Mouse (Mus musculus): ENCODE data around the gene Minpp1. TPM values are rescaled to one million over a fixed set of nuclear protein-coding genes. Genes with fewer than 3 reads are reported as not detected.

Minpp1 gene
- total and polyA plus RNA-seq, 3 experiments = 176 to 256 TPM; not detected in 1

DNA sequence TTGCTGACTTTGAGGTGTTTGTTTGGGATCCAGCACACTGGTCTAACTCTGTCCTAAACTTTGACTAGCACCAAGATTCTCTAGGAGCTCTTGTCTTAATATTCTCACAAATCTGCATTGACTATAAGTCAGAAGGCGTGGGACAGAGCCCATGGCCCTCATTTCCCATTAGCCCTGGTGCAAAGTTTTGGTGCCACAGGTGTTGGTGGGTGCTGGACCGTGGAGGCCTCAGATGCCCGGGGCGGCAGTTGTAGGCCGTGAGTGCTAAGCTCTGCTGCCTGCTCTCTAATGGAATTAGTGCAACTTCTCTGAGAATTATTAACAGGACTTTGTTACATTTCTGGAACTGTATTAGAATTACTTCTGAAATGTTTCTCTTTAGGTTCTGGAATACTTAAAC, 12.4 kb downstream of the Minpp1 start:
- Histone ChIP-seq H3K4me3 (ENCODE audit: control insufficient read depth in 1 of 2, insufficient read depth in 1 of 2, low read depth in 2 of 2, low read length in 2 of 2) (no peak overlapping the region), H3K36me3 (ENCODE audit: control insufficient read depth in 1 of 2, insufficient read depth in 2 of 2, low read length in 2 of 2) (peaks cover 60 to 61% of the 10 kb centered on the region in 2 experiments), H3K79me2 (ENCODE audit: control insufficient read depth, insufficient read depth, low read length, poor library complexity) (peaks cover 72% of the 10 kb centered on the region), H3K27me3 (ENCODE audit: control insufficient read depth in 1 of 2, insufficient read depth in 2 of 2, low read length in 2 of 2) (no peaks in the 10 kb centered on the region), H3K27ac (ENCODE audit: control insufficient read depth, low read depth, low read length) (0 out of 2 replicates have a peak overlapping the region, but pooled peaks have one; percentile 10), H3K9ac (ENCODE audit: control insufficient read depth, low read depth, low read length, poor library complexity, severe bottlenecking) (no peak overlapping the region), H3K9me3 (replicated peaks; ENCODE audit: insufficient read depth, low read length) (no peaks in the 10 kb centered on the region), H3K4me1 (ENCODE audit: control insufficient read depth in 1 of 2, insufficient read depth in 2 of 2, low read length in 2 of 2) (peaks cover 14 to 15% of the 10 kb centered on the region in 2 experiments)
- no peak for TF ChIP-seq MYB (IDR thresholded peaks at IDR 0.05; ENCODE audit: low read depth, low read length)
- TF ChIP-seq TBP (IDR thresholded peaks at IDR 0.05; ENCODE audit: low read depth, low read length) = no peak
- TF ChIP-seq USF1 (IDR thresholded peaks at IDR 0.05; ENCODE audit: low read depth, low read length) = no peak
- no peak for TF ChIP-seq GABPA (IDR thresholded peaks at IDR 0.05; ENCODE audit: low read depth, low read length)
- no peak for TF ChIP-seq MAZ (IDR thresholded peaks at IDR 0.05; ENCODE audit: low read depth, low read length)
- TF ChIP-seq POLR2A (IDR thresholded peaks at IDR 0.05; ENCODE audit: control insufficient read depth in 1 of 2, insufficient read depth in 1 of 2, low read depth in 1 of 2, low read length in 2 of 2, poor library complexity in 1 of 2) = no peak
- no peak for TF ChIP-seq ZKSCAN1 (IDR thresholded peaks at IDR 0.05; ENCODE audit: low read depth, low read length)
- TF ChIP-seq MAFK (IDR thresholded peaks at IDR 0.05; ENCODE audit: borderline replicate concordance, low read depth, low read length) = no peak
- TF ChIP-seq TCF12 (IDR thresholded peaks at IDR 0.05; ENCODE audit: low read depth, low read length) = no peak
- TF ChIP-seq MAX (IDR thresholded peaks at IDR 0.05; ENCODE audit: low read length) = no peak
- TF ChIP-seq HCFC1 (IDR thresholded peaks at IDR 0.05; ENCODE audit: low read depth, low read length) = no peak
- TF ChIP-seq JUND (IDR thresholded peaks at IDR 0.05; ENCODE audit: low read depth, low read length) = no peak
- TF ChIP-seq POLR2AphosphoS2 (IDR thresholded peaks at IDR 0.05; ENCODE audit: low read length) = no peak
- TF ChIP-seq SIN3A (IDR thresholded peaks at IDR 0.05; ENCODE audit: low read length) = no peak
- TF ChIP-seq ELF1 (IDR thresholded peaks at IDR 0.05; ENCODE audit: low read depth, low read length) = no peak
- TF ChIP-seq CTCF (IDR thresholded peaks at IDR 0.05 in 2 of 3, conservative IDR thresholded peaks at IDR 0.05 in 1 of 3; ENCODE audit: control insufficient read depth in 1 of 3, insufficient read depth in 1 of 3, low read depth in 2 of 3, low read length in 3 of 3, poor library complexity in 1 of 3, severe bottlenecking in 1 of 3) = no peak
- no peak for TF ChIP-seq ZMIZ1 (IDR thresholded peaks at IDR 0.05; ENCODE audit: low read depth, low read length)
- DNase-seq (ENCODE audit: low read depth, low spot score) = no peak

DNA sequence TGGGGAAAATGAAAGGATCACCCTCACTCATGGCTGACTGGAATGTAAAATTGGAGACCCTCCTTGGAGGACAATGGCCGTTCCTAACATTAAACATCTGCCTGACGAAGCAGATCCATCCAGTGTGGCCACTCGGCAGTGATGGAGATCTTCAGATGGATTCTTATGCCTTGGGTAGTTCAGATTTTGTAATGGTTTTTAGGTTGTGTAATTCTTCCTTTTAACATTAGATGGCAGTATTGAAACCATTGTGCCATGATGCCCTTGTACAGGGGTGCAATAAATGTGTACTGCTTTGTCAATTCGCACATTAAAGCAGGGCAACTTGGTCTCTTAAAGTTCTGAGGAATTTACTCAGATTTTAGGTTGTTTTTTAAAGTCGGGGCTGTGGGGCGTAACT, 15.8 kb downstream of the Minpp1 start:
- TF ChIP-seq POLR2AphosphoS2 (IDR thresholded peaks at IDR 0.05; ENCODE audit: low read length) (peak; percentile 40; the same call in 1 of the 2 replicates), MYC (IDR thresholded peaks at IDR 0.05; ENCODE audit: low read depth, low read length) (0 out of 2 replicates have a peak, but pooled peaks have one; percentile 37), MAZ (IDR thresholded peaks at IDR 0.05; ENCODE audit: low read depth, low read length) (no peak), CTCF (IDR thresholded peaks at IDR 0.05 in 2 of 3, conservative IDR thresholded peaks at IDR 0.05 in 1 of 3; ENCODE audit: control insufficient read depth in 1 of 3, insufficient read depth in 1 of 3, low read depth in 2 of 3, low read length in 3 of 3, poor library complexity in 1 of 3, severe bottlenecking in 1 of 3) (peak in 2 of 3 experiments; percentile 51 to 60; a peak in 4 of 6 replicates), TCF12 (IDR thresholded peaks at IDR 0.05; ENCODE audit: low read depth, low read length) (no peak), SMC3 (IDR thresholded peaks at IDR 0.05; ENCODE audit: low read depth, low read length) (peak; percentile 47), RAD21 (IDR thresholded peaks at IDR 0.05; ENCODE audit: low read depth, low read length) (peak; percentile 35)
- peaks cover 11 to 12% of the 10 kb centered on the region in 2 experiments for H3K4me1 ChIP-seq (ENCODE audit: control insufficient read depth in 1 of 2, insufficient read depth in 2 of 2, low read length in 2 of 2)
- H3K9me3 ChIP-seq (replicated peaks; ENCODE audit: insufficient read depth, low read length) = no peaks in the 10 kb centered on the region
- peaks cover 59% of the 10 kb centered on the region for H3K79me2 ChIP-seq (ENCODE audit: control insufficient read depth, insufficient read depth, low read length, poor library complexity)
- H3K4me3 ChIP-seq (ENCODE audit: control insufficient read depth in 1 of 2, insufficient read depth in 1 of 2, low read depth in 2 of 2, low read length in 2 of 2) = no peak overlapping the region
- no peak overlapping the region for H3K27ac ChIP-seq (ENCODE audit: control insufficient read depth, low read depth, low read length)
- DNase-seq (ENCODE audit: low read depth, low spot score) = peak; percentile 59
- no peak overlapping the region for H3K9ac ChIP-seq (ENCODE audit: control insufficient read depth, low read depth, low read length, poor library complexity, severe bottlenecking)
- H3K36me3 ChIP-seq (ENCODE audit: control insufficient read depth in 1 of 2, insufficient read depth in 2 of 2, low read length in 2 of 2) = peaks cover 37 to 53% of the 10 kb centered on the region in 2 experiments
- no peaks in the 10 kb centered on the region for H3K27me3 ChIP-seq (ENCODE audit: control insufficient read depth in 1 of 2, insufficient read depth in 2 of 2, low read length in 2 of 2)

Data from MEL (cell line).